Mouse (Mus musculus): ENCODE measurements at regions not wholly inside any gene's neighbourhood (a gene's known extent, or its start where the extent isn't known, plus 50 kb on each side); places are given as distances from the start of the nearest gene placed in this dataset.

- H3K27ac ChIP-seq (replicated peaks in 1 of 2; ENCODE audit: control insufficient read depth in 1 of 2, insufficient read depth in 1 of 2, low read depth in 2 of 2, low read length in 2 of 2), result no peak overlapping the region
- H3K9me3 ChIP-seq (ENCODE audit: control insufficient read depth, low read length), result no peaks in the 10 kb centered on the region
- no peaks in the 10 kb centered on the region for H3K27me3 ChIP-seq (ENCODE audit: control insufficient read depth, insufficient read depth, low read length)
- H3K4me3 ChIP-seq (ENCODE audit: control insufficient read depth in 1 of 2, insufficient read depth in 1 of 2, low read depth in 1 of 2, low read length in 2 of 2), result no peak overlapping the region
- no peak overlapping the region for H3K9ac ChIP-seq (ENCODE audit: low read length)
- no peak for ATAC-seq (ENCODE audit: insufficient number of reproducible peaks, insufficient read depth, low FRiP score, low read depth)
- no peak overlapping the region for H3K4me2 ChIP-seq (ENCODE audit: low read length)
- WGBS, result 75% methylated on average over 5 of the region's 5 CpGs
- H3K36me3 ChIP-seq (ENCODE audit: control insufficient read depth, insufficient read depth, low read length), result no peaks in the 10 kb centered on the region
- peaks cover 7 to 8% of the 10 kb centered on the region in 2 experiments; a peak in 2 of 4 replicates for H3K4me1 ChIP-seq (ENCODE audit: control insufficient read depth in 2 of 2, insufficient read depth in 2 of 2, low read length in 2 of 2)
Measured at GRCm38 (mm10) chr14:76329983-76330382, 84.8 kb upstream of the Tsc22d1 start.

- Histone ChIP-seq H3K27ac (replicated peaks in 1 of 2; ENCODE audit: control insufficient read depth in 1 of 2, insufficient read depth in 1 of 2, low read depth in 2 of 2, low read length in 2 of 2) (no peak overlapping the region), H3K9ac (ENCODE audit: low read length) (no peak overlapping the region), H3K4me2 (ENCODE audit: low read length) (no peak overlapping the region), H3K4me1 (ENCODE audit: control insufficient read depth in 2 of 2, insufficient read depth in 2 of 2, low read length in 2 of 2) (peaks cover 7 to 8% of the 10 kb centered on the region in 2 experiments; a peak in 2 of 4 replicates), H3K36me3 (ENCODE audit: control insufficient read depth, insufficient read depth, low read length) (no peaks in the 10 kb centered on the region), H3K9me3 (ENCODE audit: control insufficient read depth, low read length) (no peaks in the 10 kb centered on the region), H3K27me3 (ENCODE audit: control insufficient read depth, insufficient read depth, low read length) (no peaks in the 10 kb centered on the region), H3K4me3 (ENCODE audit: control insufficient read depth in 1 of 2, insufficient read depth in 1 of 2, low read depth in 1 of 2, low read length in 2 of 2) (no peak overlapping the region)
- ATAC-seq (ENCODE audit: insufficient number of reproducible peaks, insufficient read depth, low FRiP score, low read depth), result no peak
- WGBS, result 62% methylated on average over 11 of the region's 11 CpGs
Measured at GRCm38 (mm10) chr14:76331497-76332335, 83.0 kb upstream of the Tsc22d1 start.

- H3K27me3 ChIP-seq (ENCODE audit: control insufficient read depth, insufficient read depth, low read length), result no peaks in the 10 kb centered on the region
- WGBS, result 70% methylated on average over 10 of the region's 10 CpGs
- no peaks in the 10 kb centered on the region for H3K9me3 ChIP-seq (ENCODE audit: control insufficient read depth, low read length)
- no peak overlapping the region for H3K9ac ChIP-seq (ENCODE audit: low read length)
- no peak for ATAC-seq (ENCODE audit: insufficient number of reproducible peaks, insufficient read depth, low FRiP score, low read depth)
- H3K36me3 ChIP-seq (ENCODE audit: control insufficient read depth, insufficient read depth, low read length), result no peaks in the 10 kb centered on the region
- no peak overlapping the region for H3K4me2 ChIP-seq (ENCODE audit: low read length)
- H3K4me1 ChIP-seq (ENCODE audit: control insufficient read depth in 2 of 2, insufficient read depth in 2 of 2, low read length in 2 of 2), result peaks cover 7 to 8% of the 10 kb centered on the region in 2 experiments; a peak in 2 of 4 replicates
- H3K27ac ChIP-seq (replicated peaks in 1 of 2; ENCODE audit: control insufficient read depth in 1 of 2, insufficient read depth in 1 of 2, low read depth in 2 of 2, low read length in 2 of 2), result no peak overlapping the region
- no peak overlapping the region for H3K4me3 ChIP-seq (ENCODE audit: control insufficient read depth in 1 of 2, insufficient read depth in 1 of 2, low read depth in 1 of 2, low read length in 2 of 2)
Measured at GRCm38 (mm10) chr14:76332336-76332703, 82.4 kb upstream of the Tsc22d1 start.

- 85% methylated on average over 7 of the region's 7 CpGs for WGBS
- no peak overlapping the region for H3K4me3 ChIP-seq (ENCODE audit: control insufficient read depth in 1 of 2, insufficient read depth in 1 of 2, low read depth in 1 of 2, low read length in 2 of 2)
- H3K27me3 ChIP-seq (ENCODE audit: control insufficient read depth, insufficient read depth, low read length), result no peaks in the 10 kb centered on the region
- H3K36me3 ChIP-seq (ENCODE audit: control insufficient read depth, insufficient read depth, low read length), result no peaks in the 10 kb centered on the region
- H3K27ac ChIP-seq (replicated peaks in 1 of 2; ENCODE audit: control insufficient read depth in 1 of 2, insufficient read depth in 1 of 2, low read depth in 2 of 2, low read length in 2 of 2), result no peak overlapping the region
- H3K9ac ChIP-seq (ENCODE audit: low read length), result no peak overlapping the region
- H3K4me1 ChIP-seq (ENCODE audit: control insufficient read depth in 2 of 2, insufficient read depth in 2 of 2, low read length in 2 of 2), result no peaks in the 10 kb centered on the region; a peak in 1 of 4 replicates
- no peak for ATAC-seq (ENCODE audit: insufficient number of reproducible peaks, insufficient read depth, low FRiP score, low read depth)
- H3K9me3 ChIP-seq (ENCODE audit: control insufficient read depth, low read length), result no peaks in the 10 kb centered on the region
- H3K4me2 ChIP-seq (ENCODE audit: low read length), result no peak overlapping the region
Measured at GRCm38 (mm10) chr14:76340789-76341188, 74.0 kb upstream of the Tsc22d1 start.

- H3K36me3 ChIP-seq (ENCODE audit: control insufficient read depth, insufficient read depth, low read length), result no peaks in the 10 kb centered on the region
- H3K9ac ChIP-seq (ENCODE audit: low read length), result no peak overlapping the region
- ATAC-seq (ENCODE audit: insufficient number of reproducible peaks, insufficient read depth, low FRiP score, low read depth), result no peak
- H3K9me3 ChIP-seq (ENCODE audit: control insufficient read depth, low read length), result no peaks in the 10 kb centered on the region
- no peak overlapping the region for H3K4me2 ChIP-seq (ENCODE audit: low read length)
- no peak overlapping the region for H3K4me3 ChIP-seq (ENCODE audit: control insufficient read depth in 1 of 2, insufficient read depth in 1 of 2, low read depth in 1 of 2, low read length in 2 of 2)
- H3K4me1 ChIP-seq (ENCODE audit: control insufficient read depth in 2 of 2, insufficient read depth in 2 of 2, low read length in 2 of 2), result no peaks in the 10 kb centered on the region; a peak in 1 of 4 replicates
- no peaks in the 10 kb centered on the region for H3K27me3 ChIP-seq (ENCODE audit: control insufficient read depth, insufficient read depth, low read length)
- no peak overlapping the region for H3K27ac ChIP-seq (replicated peaks in 1 of 2; ENCODE audit: control insufficient read depth in 1 of 2, insufficient read depth in 1 of 2, low read depth in 2 of 2, low read length in 2 of 2)
- WGBS, result 85% methylated on average over 10 of the region's 10 CpGs
Measured at GRCm38 (mm10) chr14:76341226-76341625, 73.5 kb upstream of the Tsc22d1 start.

- no peaks in the 10 kb centered on the region for H3K27me3 ChIP-seq (ENCODE audit: control insufficient read depth, insufficient read depth, low read length)
- H3K27ac ChIP-seq (replicated peaks in 1 of 2; ENCODE audit: control insufficient read depth in 1 of 2, insufficient read depth in 1 of 2, low read depth in 2 of 2, low read length in 2 of 2), result no peak overlapping the region
- WGBS, result 49% methylated on average over 9 of the region's 9 CpGs
- H3K4me2 ChIP-seq (ENCODE audit: low read length), result no peak overlapping the region
- H3K9me3 ChIP-seq (ENCODE audit: control insufficient read depth, low read length), result no peaks in the 10 kb centered on the region
- H3K4me3 ChIP-seq (ENCODE audit: control insufficient read depth in 1 of 2, insufficient read depth in 1 of 2, low read depth in 1 of 2, low read length in 2 of 2), result no peak overlapping the region
- no peak for ATAC-seq (ENCODE audit: insufficient number of reproducible peaks, insufficient read depth, low FRiP score, low read depth)
- no peaks in the 10 kb centered on the region for H3K36me3 ChIP-seq (ENCODE audit: control insufficient read depth, insufficient read depth, low read length)
- no peaks in the 10 kb centered on the region for H3K4me1 ChIP-seq (ENCODE audit: control insufficient read depth in 2 of 2, insufficient read depth in 2 of 2, low read length in 2 of 2)
- H3K9ac ChIP-seq (ENCODE audit: low read length), result no peak overlapping the region
Measured at GRCm38 (mm10) chr14:76351856-76352255, 62.9 kb upstream of the Tsc22d1 start.

- no peak for ATAC-seq (ENCODE audit: insufficient number of reproducible peaks, insufficient read depth, low FRiP score, low read depth)
- Histone ChIP-seq H3K36me3 (ENCODE audit: control insufficient read depth, insufficient read depth, low read length) (no peaks in the 10 kb centered on the region), H3K9ac (ENCODE audit: low read length) (no peak overlapping the region), H3K4me1 (ENCODE audit: control insufficient read depth in 2 of 2, insufficient read depth in 2 of 2, low read length in 2 of 2) (peaks cover 2 to 5% of the 10 kb centered on the region in 2 experiments; a peak in 2 of 4 replicates), H3K4me2 (ENCODE audit: low read length) (no peak overlapping the region), H3K27ac (replicated peaks in 1 of 2; ENCODE audit: control insufficient read depth in 1 of 2, insufficient read depth in 1 of 2, low read depth in 2 of 2, low read length in 2 of 2) (no peak overlapping the region), H3K27me3 (ENCODE audit: control insufficient read depth, insufficient read depth, low read length) (no peaks in the 10 kb centered on the region), H3K4me3 (ENCODE audit: control insufficient read depth in 1 of 2, insufficient read depth in 1 of 2, low read depth in 1 of 2, low read length in 2 of 2) (no peak overlapping the region), H3K9me3 (ENCODE audit: control insufficient read depth, low read length) (peaks cover 6% of the 10 kb centered on the region)
- 69% methylated on average over 2 of the region's 2 CpGs for WGBS
Measured at GRCm38 (mm10) chr14:76356161-76356560, 58.6 kb upstream of the Tsc22d1 start.
